Mouse (Mus musculus): ENCODE measurements around the gene Gm7173. TPM values are rescaled to one million over a fixed set of nuclear protein-coding genes. Genes with fewer than 3 reads are reported as not detected.

Gene Gm7173
- 0.33 and 0.89 TPM in 2 replicates for polyA plus RNA-seq (2016; fragmentation: Nextera tagmentation; extraction: Ambion mirVana)

DNA sequence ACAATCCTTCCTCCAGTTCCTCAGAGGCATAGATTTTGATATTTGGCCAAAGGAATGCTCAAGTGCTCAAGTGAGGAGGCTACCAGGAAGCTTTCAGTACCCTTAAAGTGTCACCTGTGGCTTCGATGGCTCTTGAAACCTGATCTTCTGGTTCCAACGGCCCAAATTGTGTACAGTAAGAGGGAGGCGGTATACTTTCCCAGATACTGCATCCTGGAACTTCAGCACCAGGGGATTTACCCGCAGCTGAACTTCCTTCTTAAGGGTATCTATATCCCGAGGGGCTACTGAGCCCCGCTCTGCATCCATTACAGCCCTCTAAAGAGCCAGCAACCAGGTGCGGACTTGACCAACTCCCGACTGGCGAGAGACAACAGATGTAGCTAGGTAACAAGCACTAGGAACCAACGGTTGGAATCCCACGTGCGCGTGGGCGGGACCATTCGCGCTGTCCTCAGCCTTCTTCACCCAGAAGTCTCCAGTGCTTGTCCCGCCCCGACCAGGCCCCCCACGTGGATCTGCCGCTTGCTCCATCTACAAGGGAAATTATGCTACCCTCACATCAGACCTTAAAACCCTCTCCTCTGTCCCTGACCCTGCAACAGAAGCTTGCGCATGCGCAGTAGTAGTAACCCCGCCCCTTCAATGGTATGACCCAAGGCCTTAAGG is at the start of gene Gm7173:
Gene Gm7173 (minus strand): TSS at position 309 of the 669 bp plus-strand sequence.
- peak within 1 kb of the TSS; percentile 51 for H3K4me2 ChIP-seq
- H3K27me3 ChIP-seq = no peaks in the 10 kb centered on the region
- WGBS = 23% methylated on average over 23 of the region's 23 CpGs
- ATAC-seq (ENCODE audit: insufficient number of reproducible peaks, insufficient read depth, low FRiP score, low TSS enrichment, low read depth) = peak; percentile 73; the same call in 1 of the 2 replicates
- no peaks in the 10 kb centered on the region for H3K36me3 ChIP-seq
- no peaks in the 10 kb centered on the region for H3K9me3 ChIP-seq
- peak within 1 kb of the TSS; percentile 40 for H3K4me3 ChIP-seq (replicated peaks)
- H3K27ac ChIP-seq = no peak within 1 kb of the TSS
- no peak within 1 kb of the TSS for H3K9ac ChIP-seq (replicated peaks)
- no peaks in the 10 kb centered on the region for H3K4me1 ChIP-seq (replicated peaks)

GRCm38 (mm10) chrX:79517646-79518016 is 546 bp upstream of the Gm7173 start:
- Histone ChIP-seq H3K4me3 (replicated peaks) (peak overlapping the region; percentile 40), H3K4me2 (peak overlapping the region; percentile 51), H3K4me1 (replicated peaks) (no peaks in the 10 kb centered on the region), H3K36me3 (no peaks in the 10 kb centered on the region), H3K27me3 (no peaks in the 10 kb centered on the region), H3K27ac (no peak overlapping the region), H3K9ac (replicated peaks) (no peak overlapping the region), H3K9me3 (no peaks in the 10 kb centered on the region)
- no peak for ATAC-seq (ENCODE audit: insufficient number of reproducible peaks, insufficient read depth, low FRiP score, low TSS enrichment, low read depth)
- WGBS = 83% methylated on average over 1 of the region's 1 CpGs

DNA sequence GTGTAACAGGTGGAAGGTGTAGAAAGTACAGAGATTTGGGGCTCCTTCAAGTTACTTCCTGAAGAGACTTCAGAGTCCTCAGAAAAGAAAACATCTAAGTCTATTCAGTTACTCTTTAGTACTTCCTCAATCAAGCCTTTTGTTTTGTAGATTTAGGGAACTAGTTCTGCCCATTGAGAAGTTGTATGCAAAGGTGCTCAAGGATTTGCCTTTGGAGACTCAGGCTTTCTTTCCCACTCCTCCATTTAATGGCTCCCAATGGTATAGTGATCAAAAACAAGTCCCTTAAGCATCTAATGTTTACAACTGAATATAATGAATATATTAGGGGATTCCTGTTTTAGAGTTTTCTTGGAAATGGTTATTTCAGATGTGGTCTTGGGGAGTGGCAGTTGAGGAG is 200.3 kb downstream of the Gm7173 start:
- Histone ChIP-seq H3K27me3 (no peaks in the 10 kb centered on the region), H3K36me3 (no peaks in the 10 kb centered on the region), H3K9me3 (no peaks in the 10 kb centered on the region), H3K4me1 (replicated peaks) (no peaks in the 10 kb centered on the region), H3K4me2 (no peak overlapping the region), H3K9ac (replicated peaks) (no peak overlapping the region), H3K4me3 (replicated peaks) (no peak overlapping the region), H3K27ac (no peak overlapping the region)
- no peak for ATAC-seq (ENCODE audit: insufficient number of reproducible peaks, insufficient read depth, low FRiP score, low TSS enrichment, low read depth)

Other genes with a start within 250 kb of the Gm7173 start
- 0.18 TPM in 1 of 2 replicates, not detected in the other for gene Mageb16, start 154.2 kb upstream of the Gm7173 start, polyA plus RNA-seq (2016; fragmentation: Nextera tagmentation; extraction: Ambion mirVana)